Mouse (Mus musculus): ENCODE data around the gene Krba1.

Krba1 gene

DNA sequence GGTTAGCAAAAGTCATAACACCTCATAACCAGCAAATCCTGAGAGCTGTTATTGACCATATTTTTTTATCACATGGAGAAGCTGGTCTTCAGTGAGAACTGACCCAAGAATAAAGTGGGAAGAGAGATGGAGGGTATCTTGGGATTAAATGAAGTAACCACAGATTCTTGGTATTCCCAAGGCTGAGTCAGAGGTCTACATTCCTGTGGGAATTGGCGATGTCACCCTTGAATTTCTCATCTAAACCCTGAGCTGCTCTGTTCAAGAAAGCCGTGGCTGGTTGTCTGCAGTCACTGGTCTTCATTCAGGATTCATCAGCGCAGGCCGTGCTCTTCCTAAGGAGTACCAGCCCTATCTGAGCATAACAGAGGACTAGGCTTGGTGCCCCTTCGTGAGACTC lies 31.6 kb downstream of the Krba1 start:
- no peak for DNase-seq

DNA sequence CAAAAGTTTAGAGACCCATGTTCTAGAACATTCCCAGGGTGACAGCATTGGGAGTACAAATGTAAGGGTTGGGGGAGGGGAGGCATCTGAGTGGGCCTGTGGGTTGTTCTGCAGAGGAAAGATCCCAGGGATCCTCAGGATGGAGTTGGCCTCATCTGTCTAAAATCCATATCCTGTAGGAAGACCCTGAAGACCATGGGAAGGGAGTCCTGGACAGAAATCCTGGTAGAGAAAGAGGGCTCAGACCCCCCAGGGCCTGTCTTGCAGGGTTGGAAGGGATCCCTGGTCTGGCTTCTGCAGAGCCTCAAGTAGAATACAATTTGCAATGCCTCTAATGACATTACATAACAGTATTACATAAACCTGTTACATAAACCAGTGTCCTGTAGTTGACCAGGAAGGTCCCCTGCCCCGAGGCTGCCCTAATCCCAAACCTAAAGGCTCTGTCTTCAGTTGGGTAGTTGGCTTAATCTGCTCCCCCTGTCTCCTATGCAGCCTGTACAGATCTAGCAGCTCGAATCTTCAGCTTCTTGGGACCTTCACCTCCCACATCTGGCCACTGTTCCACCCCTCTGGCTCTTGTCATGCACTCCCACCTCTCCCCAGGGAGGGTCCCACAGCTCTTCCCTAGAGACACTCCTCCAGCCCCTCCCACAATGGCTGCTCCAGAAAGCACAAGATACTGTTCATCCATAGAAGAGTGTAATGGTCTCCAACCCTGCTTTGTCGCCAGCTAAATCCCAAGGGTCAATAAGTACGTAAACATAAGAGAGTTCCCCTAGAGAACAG lies 33.6 kb downstream of the Krba1 start:
- DNase-seq: peak; percentile 77

GRCm38 (mm10) chr6:48430748-48431147 lies 35.4 kb downstream of the Krba1 start:
- DNase-seq: no peak

DNA sequence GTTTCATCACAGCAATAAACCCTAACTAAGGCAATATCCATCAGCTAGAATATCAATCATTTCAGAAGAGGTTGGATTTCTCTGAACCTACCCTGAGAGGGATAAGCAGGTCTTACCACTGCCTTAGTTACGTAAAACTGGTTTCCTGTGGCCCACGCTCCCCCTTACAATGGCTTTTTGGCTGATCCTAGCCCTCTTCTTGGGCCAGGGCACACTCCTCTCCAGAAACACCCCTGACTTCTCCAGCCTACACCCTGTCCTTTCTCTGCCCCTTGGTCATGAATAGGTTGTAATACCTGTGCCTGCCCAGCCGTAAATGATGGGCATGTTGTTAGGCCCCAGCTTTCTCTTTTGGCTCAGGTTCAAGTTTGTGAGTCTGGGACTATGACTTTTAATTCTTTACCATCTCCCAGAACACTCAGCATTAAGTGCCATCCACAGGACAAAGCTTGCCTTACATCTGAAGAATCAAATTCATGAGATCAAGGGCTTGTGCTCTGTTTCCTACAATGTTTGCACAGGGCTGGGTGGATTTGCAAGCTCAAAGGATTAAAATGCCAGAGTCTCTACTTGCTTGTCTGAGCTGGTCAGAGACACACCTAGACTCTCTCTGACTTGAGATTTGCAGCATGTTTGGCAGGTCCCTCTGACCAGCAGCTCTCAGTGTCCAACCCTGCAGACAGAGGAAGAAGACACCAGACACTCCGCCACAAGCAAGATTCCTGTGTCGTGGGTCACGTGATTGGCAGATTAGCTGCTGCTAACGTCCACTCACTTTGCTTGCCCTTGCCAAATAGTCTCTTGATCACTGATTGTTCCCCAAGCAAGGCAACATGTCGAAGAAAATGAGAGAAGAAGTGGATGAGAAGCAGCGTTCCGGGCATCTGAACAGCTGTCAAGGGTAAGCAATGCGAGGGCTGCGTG lies 37.8 kb downstream of the Krba1 start:
- no peak for DNase-seq

DNA sequence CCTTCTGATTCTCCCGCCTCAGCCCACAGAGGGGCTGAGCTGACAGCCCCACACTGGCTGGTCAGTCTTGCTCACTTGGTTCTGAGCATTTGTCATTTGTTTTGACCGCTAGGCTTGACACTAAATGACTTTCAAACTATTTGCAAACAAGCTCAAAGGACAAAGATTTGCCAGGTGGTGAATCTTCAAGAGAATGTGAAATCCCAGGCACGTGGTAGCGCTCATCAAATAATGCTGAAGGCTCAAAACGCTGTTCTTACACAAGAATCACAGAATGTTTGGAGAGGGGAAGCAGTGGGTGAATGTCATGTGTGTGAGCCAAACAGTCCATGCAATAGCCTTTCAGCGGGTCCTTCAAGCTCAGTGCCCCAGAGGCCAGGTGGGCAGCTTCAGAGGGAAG lies 39.3 kb downstream of the Krba1 start:
- peak; percentile 70 for DNase-seq

- DNase-seq: peak; percentile 90
These were observed 39.7 kb downstream of the Krba1 start for GRCm38 (mm10) chr6:48435111-48435510.

GRCm38 (mm10) chr6:48435706-48436349 lies 40.4 kb downstream of the Krba1 start:
- DNase-seq: peak; percentile 52

DNA sequence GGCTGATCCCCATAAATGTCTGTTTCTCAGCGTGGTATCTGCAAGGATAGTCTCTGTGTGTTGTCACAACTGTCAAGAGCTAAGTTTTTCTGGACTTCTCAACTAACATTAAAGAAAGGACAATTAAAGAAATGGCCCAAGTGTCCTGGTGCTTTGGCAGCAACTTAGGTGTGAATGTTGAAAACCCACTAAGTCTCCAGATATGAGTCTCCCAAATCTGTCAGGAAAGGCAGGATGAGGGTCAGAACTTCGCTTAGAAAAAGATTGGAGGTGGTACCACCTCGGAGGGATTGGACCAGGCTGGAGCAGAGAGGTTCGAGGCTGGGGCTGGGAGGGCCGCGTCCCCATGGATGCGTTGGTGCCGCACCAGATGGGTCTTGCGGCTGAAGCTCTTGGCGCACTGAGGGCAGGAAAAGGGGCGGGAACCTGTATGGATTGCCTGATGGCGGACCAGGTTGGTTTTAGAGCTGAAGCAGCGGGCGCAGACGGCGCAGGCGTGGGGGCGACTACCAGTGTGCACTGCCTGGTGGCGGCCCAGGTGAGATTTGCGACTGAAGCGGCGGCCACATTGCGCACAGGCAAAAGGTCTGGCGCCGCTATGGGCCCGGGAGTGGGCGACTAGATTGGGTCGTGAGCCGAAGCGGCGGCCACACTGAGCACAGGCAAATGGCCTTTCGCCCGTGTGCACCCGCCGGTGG lies 42.4 kb downstream of the Krba1 start:
- no peak for DNase-seq

DNA sequence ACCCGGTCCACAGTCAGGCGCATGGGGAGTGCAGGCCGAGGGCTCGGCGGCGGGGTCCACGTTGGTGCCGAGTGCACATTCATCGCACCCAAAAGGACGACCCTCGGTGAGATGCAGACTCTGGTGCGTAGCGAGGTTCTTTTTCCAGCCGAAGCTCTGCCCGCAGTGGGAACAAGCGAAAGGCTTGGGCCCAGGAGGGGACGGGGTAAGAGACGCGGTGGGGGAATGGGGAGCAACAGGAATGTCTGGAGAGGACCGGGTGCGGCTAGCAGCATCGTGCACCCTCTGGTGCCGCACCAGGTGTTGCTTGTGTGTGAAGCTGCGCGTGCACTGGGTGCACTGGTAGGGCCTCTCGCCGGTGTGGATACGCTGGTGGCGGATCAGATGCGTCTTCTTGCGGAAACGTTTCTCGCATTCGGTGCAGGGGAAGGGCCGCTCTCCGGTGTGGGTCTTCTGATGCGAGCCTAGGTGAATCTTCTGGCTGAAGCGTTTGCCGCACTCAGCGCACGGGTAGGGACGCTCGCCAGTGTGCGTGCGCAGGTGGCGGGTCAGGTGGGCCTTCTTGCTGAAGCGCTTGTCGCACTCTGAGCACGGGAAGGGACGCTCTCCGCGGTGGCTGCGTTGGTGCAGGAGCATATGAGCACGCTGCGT lies 43.2 kb downstream of the Krba1 start:
- DNase-seq: no peak

DNA sequence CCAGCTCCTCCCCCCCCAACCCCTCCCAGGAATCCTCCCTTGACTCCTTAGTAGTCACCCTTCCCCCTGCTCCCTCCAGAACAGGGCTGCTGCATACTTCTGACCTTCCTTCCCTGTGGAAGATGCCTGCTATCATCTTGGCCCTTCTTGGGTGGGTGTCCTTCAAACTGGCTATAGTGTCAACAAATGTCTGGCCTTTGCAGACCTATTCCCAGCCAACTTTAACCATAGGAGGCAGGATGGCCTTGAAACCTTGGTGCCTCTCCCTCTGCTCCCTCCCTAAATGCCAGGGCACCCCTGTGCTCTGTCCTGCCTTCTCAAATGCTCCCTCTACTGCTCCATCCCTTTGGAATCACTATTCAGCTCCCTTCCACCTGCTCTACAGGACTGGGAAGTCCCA lies 44.3 kb downstream of the Krba1 start:
- DNase-seq: no peak

GRCm38 (mm10) chr6:48440306-48441014 lies 45.1 kb downstream of the Krba1 start:
- DNase-seq: peak; percentile 54

- DNase-seq: peak; percentile 98
These were observed 48.4 kb downstream of the Krba1 start for GRCm38 (mm10) chr6:48443592-48444309.

DNA sequence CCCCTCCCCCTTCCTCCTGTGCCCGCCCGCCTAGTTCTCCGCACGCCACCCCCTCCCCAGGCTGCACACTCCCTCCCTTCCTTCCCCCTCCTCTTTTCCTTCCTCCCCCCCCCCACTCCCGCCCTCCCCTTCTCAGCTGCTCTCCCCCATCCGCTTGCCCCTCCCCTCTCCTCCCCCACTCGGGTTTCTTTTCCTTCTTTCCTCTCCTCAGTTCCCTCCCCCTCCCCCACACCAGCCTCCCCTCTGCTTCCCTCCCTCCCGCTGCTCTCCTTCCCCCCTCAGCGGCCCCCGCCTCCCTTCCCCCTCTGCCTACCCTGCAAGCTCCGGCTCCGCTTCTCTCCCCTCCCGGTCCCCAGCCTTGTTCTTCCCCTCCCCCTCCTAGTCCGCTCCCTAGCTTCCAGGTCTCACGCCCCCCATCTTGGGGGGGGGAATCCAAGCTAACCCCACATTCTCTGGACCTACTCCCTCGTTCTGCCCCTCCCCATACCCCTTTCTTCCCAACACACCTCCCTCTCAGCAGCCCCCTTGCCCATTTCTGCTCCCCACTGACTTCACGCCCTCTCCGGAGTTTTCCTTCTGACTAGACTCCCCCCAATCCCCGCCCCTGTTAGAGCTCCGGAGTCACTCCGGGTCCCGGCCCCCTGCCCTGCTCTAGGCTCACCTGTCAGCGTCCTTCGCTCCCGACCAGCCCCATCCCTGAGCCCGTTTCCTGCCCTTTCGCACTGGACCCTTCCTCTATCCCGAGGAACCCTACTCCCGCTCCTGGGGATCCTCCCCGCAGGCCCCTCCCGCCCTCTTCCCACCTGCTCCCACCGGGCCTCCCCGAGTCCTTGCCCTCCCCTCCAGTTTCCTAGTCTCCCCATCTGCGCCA lies 49.2 kb downstream of the Krba1 start:
- no peak for DNase-seq

DNA sequence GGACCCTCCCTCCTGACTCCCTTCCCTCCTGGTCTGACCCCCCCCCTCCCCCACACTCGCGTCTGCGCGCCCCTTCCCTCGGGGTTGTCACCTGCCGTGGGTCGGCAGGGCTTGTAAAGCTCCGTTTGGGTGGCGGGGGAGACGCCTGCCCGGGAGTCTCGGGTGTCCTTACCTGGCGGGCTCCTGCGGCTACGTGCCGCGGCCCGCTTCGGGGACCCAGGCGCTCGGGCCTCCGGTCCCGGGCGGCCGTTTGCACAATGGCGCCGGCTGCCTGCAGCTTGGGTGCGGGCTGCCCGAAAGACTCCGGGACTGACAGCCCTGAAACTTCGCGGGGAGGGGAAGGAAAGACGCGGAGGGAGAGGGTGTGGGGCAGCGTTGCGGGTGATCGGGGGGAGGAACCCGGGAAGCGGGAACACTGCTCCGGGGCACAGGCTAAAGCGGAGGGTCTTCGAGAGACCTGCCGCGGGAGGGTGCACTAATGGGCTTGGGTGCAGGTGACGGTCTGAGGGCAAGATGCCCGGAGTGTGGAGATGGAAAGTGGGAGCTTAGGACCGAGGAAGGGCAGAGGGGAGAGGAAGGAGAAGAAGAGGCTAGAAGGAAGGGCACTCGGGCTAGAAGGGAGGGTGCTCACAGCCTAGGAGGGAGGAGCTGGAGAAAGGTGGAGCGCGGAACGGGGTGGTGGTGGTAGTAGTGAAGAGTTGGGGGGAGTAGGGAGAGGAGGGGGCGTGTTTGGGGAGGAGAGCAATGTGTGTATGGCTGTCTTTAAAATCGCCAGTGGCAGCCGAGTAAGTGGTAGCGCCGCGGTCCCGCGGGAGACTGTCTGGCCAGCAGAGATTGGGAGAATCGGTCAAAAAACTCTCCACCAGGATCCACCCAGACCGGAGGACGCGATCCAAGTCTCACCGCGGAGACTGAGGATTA lies 50.1 kb downstream of the Krba1 start, which contains the start of gene Zfp467:
Zfp467 (minus strand) TSS at position 645 of the 921 bp plus-strand sequence.
- peak; percentile 78 for DNase-seq

- peak; percentile 45 for DNase-seq
These were observed 50.9 kb downstream of the Krba1 start for GRCm38 (mm10) chr6:48446256-48446655.

DNA sequence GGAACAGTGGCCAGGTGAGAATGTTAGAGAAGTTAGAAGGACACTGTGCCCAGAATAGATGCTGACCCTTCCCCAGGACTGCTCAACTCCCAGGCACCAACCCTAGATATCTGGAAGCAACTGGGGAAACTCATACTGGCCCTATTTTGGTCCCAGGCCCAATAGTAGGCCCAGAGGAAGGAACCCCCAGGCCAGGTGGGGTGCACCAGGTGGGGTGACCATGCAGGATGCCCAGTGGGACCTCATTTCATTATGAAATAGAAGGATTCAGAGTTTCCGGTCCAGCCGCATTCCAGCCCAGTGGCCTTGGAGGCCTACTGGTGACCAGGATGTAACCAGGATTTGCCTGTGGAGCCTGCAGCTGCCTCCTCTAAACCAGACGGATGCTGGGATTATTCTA lies 51.5 kb downstream of the Krba1 start:
- DNase-seq: peak; percentile 19

GRCm38 (mm10) chr6:48447929-48448328 lies 52.5 kb downstream of the Krba1 start, which contains the start of gene Sspo:
TSS of gene Sspo (plus strand) at chr6:48448229.
- DNase-seq: no peak

- peak; percentile 27 for DNase-seq
These were observed 53.1 kb downstream of the Krba1 start for GRCm38 (mm10) chr6:48448527-48448926.

Measured in kidney, adult 9 months (tissue).